Mouse (Mus musculus) megakaryocyte, adult 5-6 weeks (primary cell): ENCODE measurements at regions not wholly inside any gene's neighbourhood (a gene's known extent, or its start where the extent isn't known, plus 50 kb on each side); places are given as distances from the start of the nearest gene placed in this dataset.
"Not testable (repeated sequence)": the region's sequence is repeated elsewhere in the genome, so short reads cannot be mapped to it uniquely, and the experiment has no call there.

Experiments used
- ATAC-seq: 2 replicates; pipeline ENCODE4 v1.8.0; 2016; ENCODE audit warnings: mild to moderate bottlenecking, inconsistent platforms; ENCODE audit not compliant: poor library complexity, severe bottlenecking

DNA sequence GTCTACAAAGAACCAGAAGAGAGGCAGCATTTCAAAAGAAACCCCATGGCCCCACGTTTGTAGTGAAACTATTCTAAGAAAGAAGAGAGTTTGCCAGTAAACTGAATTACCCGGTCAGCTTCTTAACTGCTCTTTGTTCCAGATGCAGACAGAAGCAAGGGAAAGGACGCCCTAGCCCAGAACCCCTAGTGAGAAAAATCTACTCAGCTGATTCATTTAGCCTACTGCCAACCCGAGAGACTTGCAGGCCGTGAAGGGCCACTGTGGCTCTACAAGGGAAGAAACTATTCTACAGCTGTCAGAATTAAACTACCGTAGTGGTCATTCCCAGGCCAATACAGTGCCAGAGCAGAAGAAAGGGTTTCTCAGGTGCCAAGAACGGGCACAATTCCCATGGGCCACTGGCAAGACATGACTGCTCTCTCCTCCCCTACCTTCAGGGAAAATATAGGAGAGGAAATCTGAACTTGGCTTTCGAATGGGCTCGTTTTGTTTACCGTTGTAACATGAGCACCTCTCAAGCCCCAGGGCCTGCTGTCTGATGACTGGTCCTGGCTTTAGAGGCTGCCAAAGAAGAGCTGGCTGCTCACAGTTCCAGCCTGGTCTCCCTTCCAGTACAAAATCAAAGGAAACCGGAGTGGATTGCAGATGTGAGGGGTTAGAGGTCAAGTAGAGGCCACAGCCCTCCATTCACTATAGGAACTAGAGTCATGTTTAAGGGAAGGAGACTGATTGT lies 111.7 kb upstream of the Dlg1 start:
- ATAC-seq: no peak

GRCm38 (mm10) chr16:31553361-31554146 lies 109.7 kb upstream of the Dlg1 start:
- ATAC-seq: no peak

GRCm38 (mm10) chr16:31560426-31560825 lies 102.8 kb upstream of the Dlg1 start:
- no peak for ATAC-seq

- no peak for ATAC-seq
Observed at GRCm38 (mm10) chr16:31564926-31565325, 98.3 kb upstream of the Dlg1 start.

DNA sequence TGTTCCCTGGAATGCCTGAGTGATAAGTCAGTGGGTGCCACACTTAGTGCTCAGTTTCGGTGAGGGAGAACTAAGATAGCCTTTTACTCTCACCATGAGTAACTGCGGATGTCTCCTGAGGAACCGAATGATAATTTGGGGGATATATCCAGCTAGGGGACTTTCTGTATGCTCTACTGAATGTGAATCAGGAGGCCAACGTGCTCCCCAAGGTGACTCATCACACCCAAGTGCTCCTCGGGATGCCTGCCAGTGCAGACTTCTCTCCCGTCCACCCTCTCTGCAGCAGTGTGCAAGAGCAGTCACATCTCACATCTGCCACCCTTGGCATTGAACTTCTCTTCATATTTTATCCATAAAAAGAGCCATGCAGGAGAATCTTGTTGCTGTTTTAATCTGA lies 94.9 kb upstream of the Dlg1 start:
- no peak for ATAC-seq

- ATAC-seq: no peak
Observed at GRCm38 (mm10) chr16:31569871-31570270, 93.4 kb upstream of the Dlg1 start.

DNA sequence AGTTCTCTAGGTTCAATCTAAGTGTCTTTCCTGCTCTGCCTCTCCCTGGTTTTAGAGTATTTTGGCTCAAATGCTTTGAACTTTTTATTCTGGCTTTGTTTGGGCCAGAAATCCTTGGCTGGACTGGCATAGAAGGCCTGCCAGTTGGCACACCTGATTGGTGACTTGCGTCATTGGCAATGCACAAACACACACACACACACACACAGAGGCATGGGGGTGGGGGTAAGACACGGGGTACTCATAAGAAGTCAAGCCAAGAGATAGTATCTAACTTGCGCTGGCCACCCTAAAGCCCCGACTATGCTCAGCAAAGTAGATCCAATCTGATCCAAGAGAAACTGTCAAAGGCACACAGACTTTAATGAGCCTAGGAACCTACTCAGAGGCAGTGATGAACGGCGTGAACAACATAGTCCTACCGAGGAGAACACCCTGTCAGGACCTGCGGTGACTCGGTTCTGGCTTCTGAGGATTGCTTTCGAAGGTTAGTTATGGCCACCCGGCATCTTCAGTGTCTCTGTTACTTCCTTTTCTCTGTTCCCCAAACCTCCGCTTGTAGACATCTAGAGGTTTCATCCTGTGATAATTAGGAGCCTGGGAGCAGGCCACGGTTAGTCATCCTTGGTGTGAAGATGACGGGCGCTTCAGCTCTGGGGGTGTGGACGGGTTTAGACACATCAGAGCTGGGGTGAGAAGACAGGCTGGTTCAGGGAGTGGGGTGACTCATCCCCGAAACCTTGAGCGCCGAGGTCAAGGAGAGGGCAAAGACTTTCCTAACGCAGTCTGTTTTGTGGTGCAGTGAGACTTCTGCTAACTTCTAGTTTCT lies 92.7 kb upstream of the Dlg1 start:
- ATAC-seq: peak; percentile 69

DNA sequence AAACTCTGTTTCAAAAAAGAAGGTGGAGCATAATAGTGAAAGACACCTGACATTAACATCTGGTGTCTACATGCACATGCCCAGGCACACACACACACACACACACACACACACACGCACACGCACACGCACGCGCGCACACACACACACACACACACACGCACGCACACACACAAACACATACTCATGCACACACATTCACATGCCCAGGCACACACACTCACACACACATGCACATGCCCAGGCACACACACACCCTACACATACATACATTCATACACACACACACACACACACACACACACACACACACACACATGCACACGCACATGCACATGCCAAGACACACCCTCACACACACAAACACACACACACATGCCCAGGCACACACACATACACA lies 89.4 kb upstream of the Dlg1 start:
- not testable (repeated sequence) for ATAC-seq

DNA sequence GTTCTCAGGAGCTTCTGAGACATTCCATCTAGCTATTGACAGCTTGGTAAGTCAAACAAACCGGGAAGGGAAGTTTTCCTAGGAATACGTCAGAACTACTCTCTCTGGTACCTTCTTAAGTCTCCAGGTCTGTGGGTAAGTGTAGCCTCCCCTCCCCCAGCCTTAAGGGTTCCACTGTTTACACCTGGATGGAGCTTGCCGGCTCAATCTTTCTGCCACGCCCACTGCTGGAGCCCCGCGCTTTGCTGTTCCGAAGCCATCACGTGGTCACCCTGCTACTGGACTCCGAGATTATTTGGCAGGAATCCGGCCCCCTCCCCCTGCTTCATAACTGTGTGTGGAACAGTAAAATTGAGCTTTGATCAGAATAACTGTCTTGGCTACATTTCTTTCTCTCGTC lies 87.6 kb upstream of the Dlg1 start:
- not testable (repeated sequence) for ATAC-seq

GRCm38 (mm10) chr16:31576422-31576821 lies 86.8 kb upstream of the Dlg1 start:
- ATAC-seq: no peak

- ATAC-seq: no peak
Observed at GRCm38 (mm10) chr16:31577347-31577746, 85.9 kb upstream of the Dlg1 start.

GRCm38 (mm10) chr16:31579318-31579717 lies 83.9 kb upstream of the Dlg1 start:
- ATAC-seq: no peak

- no peak for ATAC-seq
Observed at GRCm38 (mm10) chr16:31580779-31581178, 82.5 kb upstream of the Dlg1 start.

DNA sequence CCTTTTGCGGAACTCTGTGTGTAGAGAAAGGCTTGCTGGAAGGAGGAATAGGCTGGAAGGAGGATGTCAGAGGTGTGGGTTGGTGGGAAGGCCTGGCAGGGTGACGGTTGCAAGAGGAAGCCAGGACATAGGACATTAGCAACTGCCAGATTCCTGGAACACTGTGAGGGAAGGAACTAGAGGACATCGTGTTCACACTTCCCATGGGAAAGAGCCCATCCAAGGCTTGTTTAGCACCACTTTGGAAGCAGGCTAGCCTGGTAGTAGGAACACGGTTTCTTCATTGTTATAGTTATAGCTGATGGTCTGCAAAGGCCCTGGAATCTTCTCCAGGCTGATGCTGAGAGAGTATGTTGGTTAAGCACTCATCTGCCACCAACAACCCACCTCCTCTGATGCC lies 80.4 kb upstream of the Dlg1 start:
- no peak for ATAC-seq

DNA sequence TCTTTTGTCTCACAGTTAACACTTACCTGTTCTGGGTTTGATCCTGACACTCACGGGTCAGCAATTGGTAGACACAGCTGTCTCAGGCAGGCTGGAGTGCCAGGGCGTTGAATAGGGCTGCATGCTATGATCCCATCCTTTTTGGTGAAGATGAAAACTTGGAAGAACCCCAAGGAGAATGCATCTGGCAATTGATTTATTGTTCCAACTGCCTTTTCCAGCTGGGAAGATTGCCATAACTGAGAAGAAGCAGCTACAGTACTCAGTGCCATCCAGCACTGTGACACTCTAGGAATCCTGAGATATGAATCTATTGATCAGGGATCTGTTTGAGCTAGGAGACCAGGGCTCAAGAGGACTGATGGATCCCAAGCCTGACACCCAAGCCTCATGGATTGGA lies 79.6 kb upstream of the Dlg1 start:
- ATAC-seq: no peak

DNA sequence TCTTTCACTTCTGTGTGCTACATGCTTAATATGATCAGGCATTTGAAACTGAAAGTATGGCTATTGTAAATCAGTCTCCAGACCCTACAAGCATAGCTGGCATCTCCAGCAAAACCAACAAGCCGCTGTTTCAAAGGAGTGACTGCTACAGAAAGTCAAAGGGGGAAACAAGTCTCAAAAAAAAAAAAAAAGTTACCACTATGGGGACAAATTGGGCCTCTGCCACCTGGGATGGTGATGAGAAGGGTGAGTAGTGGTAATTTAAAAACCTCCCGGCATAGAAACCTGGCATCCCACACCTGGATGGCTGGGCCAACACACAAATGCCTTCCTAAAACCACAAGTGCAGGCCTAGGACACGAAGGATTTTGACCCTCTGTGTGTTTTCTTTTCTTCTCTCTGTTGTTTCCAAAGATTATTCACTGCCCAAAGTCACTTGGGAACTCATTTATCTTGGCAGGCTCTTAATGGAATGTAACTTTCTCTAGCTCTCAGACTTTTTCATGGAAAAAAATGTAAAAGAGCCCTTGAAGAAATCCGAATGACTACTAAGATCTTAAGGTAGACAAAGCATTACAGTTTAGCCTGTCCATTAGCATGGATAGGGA lies 78.9 kb upstream of the Dlg1 start:
- ATAC-seq: no peak

DNA sequence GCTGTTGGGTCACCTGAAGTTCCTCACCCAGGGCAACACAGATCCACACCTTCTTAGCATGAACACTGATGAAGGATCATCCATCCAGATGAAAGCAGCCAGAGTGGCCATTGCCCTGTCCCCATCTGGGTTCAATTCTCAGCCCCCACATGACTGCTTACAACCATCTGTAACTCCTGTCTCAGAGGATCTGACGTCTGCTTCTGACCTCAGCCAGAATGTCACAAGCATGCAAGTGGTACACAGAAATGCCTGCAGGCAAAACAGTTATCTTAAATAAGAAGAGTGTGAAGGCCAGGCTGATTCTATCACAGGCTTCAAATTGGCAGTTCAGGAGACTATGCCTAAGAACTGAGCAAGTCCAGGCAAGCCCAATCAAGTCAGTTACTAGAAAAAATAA lies 76.2 kb upstream of the Dlg1 start:
- ATAC-seq: no peak

DNA sequence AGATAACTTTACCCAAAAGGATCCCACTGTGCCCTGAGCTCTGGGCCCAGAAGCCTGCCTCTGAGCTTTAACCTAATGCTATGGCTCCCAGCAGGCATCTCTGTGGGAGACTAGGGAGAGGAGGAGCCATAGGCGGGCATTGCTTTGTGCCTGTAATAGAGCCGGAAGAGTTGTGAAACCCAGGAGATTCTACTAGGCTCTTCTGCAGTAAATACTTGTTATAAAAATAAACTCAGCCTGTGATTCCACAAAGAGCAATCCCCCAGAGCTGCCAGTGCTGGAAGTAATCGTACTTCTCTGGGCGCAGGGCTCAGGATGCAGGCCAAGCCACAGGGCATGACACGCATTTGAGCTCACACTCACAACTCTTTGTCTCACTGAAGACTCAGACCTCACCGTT lies 73.7 kb upstream of the Dlg1 start:
- no peak for ATAC-seq

GRCm38 (mm10) chr16:31591565-31591964 lies 71.7 kb upstream of the Dlg1 start:
- no peak for ATAC-seq

- no peak for ATAC-seq
Observed at GRCm38 (mm10) chr16:31592014-31592871, 71.0 kb upstream of the Dlg1 start.
